In genomic region chr8:111624853-111625221, GRCm38 (mm10) we compare ENCODE assay signal across 11 mouse cellular contexts. TPM values are rescaled to one million over a fixed set of nuclear protein-coding genes. Genes with fewer than 3 reads are reported as not detected.
DNase-seq lines count a peak whose midpoint lies in the region; ATAC-seq and TF ChIP-seq lines count a peak whose summit lies in the region.
"Had no signal": no experiment of that assay in that cellular context is flagged by ENCODE, and none has a peak within 500 bp of the region (broad histone marks: within the 10 kb centered on the region; RNA-seq: fewer than 3 reads in every experiment).

No protein-coding gene starts in this region.

- H3K4me3 ChIP-seq in heart, adult 2 months, result no peak overlapping the region
- H3K4me3 ChIP-seq in heart, embryonic 11.5 days (ENCODE audit: low read depth, low read length), result no peak overlapping the region
- peak overlapping the region; percentile 54 for H3K4me3 ChIP-seq in E14TG2a.4 (replicated peaks; ENCODE audit: low read length)
- no peak overlapping the region for H3K4me3 ChIP-seq in intestine, postnatal 0 days (ENCODE audit: low read depth, low read length)
- H3K4me3 ChIP-seq: hindbrain, embryonic 10.5 days; liver, embryonic 15.5 days had no signal

- ATAC-seq in heart, embryonic 11.5 days (replicated peaks; ENCODE audit: insufficient number of reproducible peaks, low FRiP score, low TSS enrichment), result no peak
- ATAC-seq in intestine, postnatal 0 days, result no peak

- peak; percentile 72 to 86 for DNase-seq in heart, adult 2 months
- peak; percentile 48 for DNase-seq in cerebellum, adult 8-10 months
- DNase-seq in heart, postnatal 14 days, result peak; percentile 66 to 67
- no peak for DNase-seq in adrenal gland, adult 8-10 months
- no peak for DNase-seq in embryo, embryonic 9.5 days (ENCODE audit: extremely low spot score)

- 0 out of 2 replicates have a peak, but pooled peaks have one; percentile 23 for TF ChIP-seq CTCF in heart, adult 2 months (IDR thresholded peaks at IDR 0.05)
- no peak for TF ChIP-seq CTCF in E14TG2a.4 (conservative IDR thresholded peaks at IDR 0.05; ENCODE audit: low read length)
- TF ChIP-seq CTCF in intestine, postnatal 0 days (IDR thresholded peaks at IDR 0.05; ENCODE audit: low read depth), result no peak

- intact Hi-C loops in heart, adult 2 months (cut with DNase I), result loop anchor here (5.0 kb wide), 2 partner anchors 158 to 283 kb away; no protein-coding TSS in a partner anchor
- intact Hi-C loops in heart, postnatal 14 days (cut with DNase I), result loop anchor here (2.0 to 5.0 kb wide), 2 partner anchors 38 to 158 kb away; no protein-coding TSS in a partner anchor

- 60% methylated on average over 10 of the region's 10 CpGs for WGBS in heart, adult 2 months
- 85% methylated on average over 10 of the region's 10 CpGs for WGBS in heart, embryonic 11.5 days (ENCODE audit: insufficient replicate concordance)
- 92% methylated on average over 10 of the region's 10 CpGs for WGBS in intestine, postnatal 0 days

- peaks cover 13% of the 10 kb centered on the region for H3K36me3 ChIP-seq in heart, adult 2 months (ENCODE audit: control insufficient read depth, insufficient read depth, low read length)
- peaks cover 5% of the 10 kb centered on the region; the same call in 1 of the 2 replicates for H3K36me3 ChIP-seq in heart, embryonic 11.5 days (ENCODE audit: control insufficient read depth, insufficient read depth, low read length)
- H3K36me3 ChIP-seq in E14TG2a.4 (ENCODE audit: insufficient read depth, low read length), result peaks cover 11% of the 10 kb centered on the region; the same call in 1 of the 2 replicates
- 0 out of 2 replicates have a peak, but pooled peaks cover 10% of the 10 kb centered on the region for H3K36me3 ChIP-seq in intestine, postnatal 0 days (ENCODE audit: control insufficient read depth, insufficient read depth)

- no peaks in the 10 kb centered on the region for H3K79me2 ChIP-seq in heart, adult 2 months (replicated peaks; ENCODE audit: control insufficient read depth, insufficient read depth, low read length)

- no peaks in the 10 kb centered on the region for H3K27me3 ChIP-seq in heart, adult 2 months (ENCODE audit: control insufficient read depth, insufficient read depth, low read length)
- no peaks in the 10 kb centered on the region for H3K27me3 ChIP-seq in heart, embryonic 11.5 days (ENCODE audit: control insufficient read depth, insufficient read depth, low read length)
- peaks cover 23% of the 10 kb centered on the region for H3K27me3 ChIP-seq in E14TG2a.4 (ENCODE audit: insufficient read depth, low read length)
- H3K27me3 ChIP-seq in intestine, postnatal 0 days (replicated peaks; ENCODE audit: control insufficient read depth, insufficient read depth, low read length), result no peaks in the 10 kb centered on the region
- H3K27me3 ChIP-seq: CH12.LX; liver, embryonic 15.5 days had no signal

- peak overlapping the region; percentile 90 for H3K27ac ChIP-seq in heart, adult 2 months
- no peak overlapping the region for H3K27ac ChIP-seq in heart, embryonic 11.5 days (ENCODE audit: low read depth, low read length)
- H3K27ac ChIP-seq in intestine, postnatal 0 days (ENCODE audit: low read depth, low read length), result no peak overlapping the region
- H3K27ac ChIP-seq: hindbrain, embryonic 10.5 days; liver, embryonic 15.5 days had no signal

- no peak overlapping the region for H3K9ac ChIP-seq in heart, adult 2 months (ENCODE audit: low read depth, low read length)
- H3K9ac ChIP-seq in heart, embryonic 11.5 days (ENCODE audit: low read depth, low read length), result no peak overlapping the region
- H3K9ac ChIP-seq in intestine, postnatal 0 days (ENCODE audit: low read depth, low read length), result no peak overlapping the region
- H3K9ac ChIP-seq: liver, embryonic 15.5 days had no signal

- H3K4me1 ChIP-seq in heart, adult 2 months (ENCODE audit: control insufficient read depth, insufficient read depth, low read length), result peaks cover 20% of the 10 kb centered on the region
- peaks cover 2% of the 10 kb centered on the region; the same call in 1 of the 2 replicates for H3K4me1 ChIP-seq in heart, embryonic 11.5 days (ENCODE audit: control insufficient read depth, insufficient read depth, low read length)
- H3K4me1 ChIP-seq in E14TG2a.4 (replicated peaks; ENCODE audit: low read depth, low read length), result peaks cover 94% of the 10 kb centered on the region
- H3K4me1 ChIP-seq in intestine, postnatal 0 days (replicated peaks; ENCODE audit: control insufficient read depth, insufficient read depth, low read length), result no peaks in the 10 kb centered on the region

- TF ChIP-seq POLR2A in heart, adult 2 months (IDR thresholded peaks at IDR 0.05; ENCODE audit: insufficient read depth, low read depth, low read length), result no peak; the same call in 1 of the 2 replicates

- H3K9me3 ChIP-seq in heart, embryonic 11.5 days (replicated peaks; ENCODE audit: control insufficient read depth, low read length), result no peaks in the 10 kb centered on the region
- H3K9me3 ChIP-seq in E14TG2a.4 (ENCODE audit: low read length), result no peaks in the 10 kb centered on the region
- H3K9me3 ChIP-seq in intestine, postnatal 0 days (ENCODE audit: control insufficient read depth), result no peaks in the 10 kb centered on the region
- H3K9me3 ChIP-seq: hindbrain, embryonic 10.5 days; liver, embryonic 15.5 days had no signal

- no peak overlapping the region for H3K4me2 ChIP-seq in heart, embryonic 11.5 days
- no peak overlapping the region for H3K4me2 ChIP-seq in intestine, postnatal 0 days (replicated peaks; ENCODE audit: low read depth)
- H3K4me2 ChIP-seq: liver, embryonic 15.5 days had no signal

- no peak for TF ChIP-seq EP300 in heart, adult 2 months (IDR thresholded peaks at IDR 0.05; ENCODE audit: insufficient read depth, low read depth, low read length)

RNA-seq across cellular contexts. Expression of gene Ldhd, which starts 5.3 kb away (rescaled TPM):
- total RNA-seq in heart, adult 2 months (2021), result 10 to 100 TPM; 43.4 to 53.4 TPM
- polyA plus RNA-seq in heart, adult 2 months (2012; rRNA removed), result 52.1 and 56.2 TPM in 2 replicates
- 0.39 and 0.52 TPM in 2 replicates for polyA plus RNA-seq in heart, embryonic 11.5 days (2014; fragmentation: Nextera tagmentation; extraction: Ambion mirVana)
- 10 to 100 TPM; 11.7 to 12.4 TPM for total RNA-seq in heart, postnatal 14 days (2021)
- 5.8 and 6.5 TPM in 2 replicates for polyA plus RNA-seq in intestine, postnatal 0 days (2015; fragmentation: Nextera tagmentation; extraction: Ambion mirVana)
- 100 to 1,000 TPM in 1 of 4 experiments, 10 to 100 TPM in 3; 58.4 to 109 (median 76.4) TPM for total RNA-seq in adrenal gland, adult 8-10 months (2022)

RNA-seq across cellular contexts. Expression of gene Zfp1, which starts 18.4 kb away (rescaled TPM):
- 1 to 10 TPM; 6.3 to 7.6 TPM for total RNA-seq in heart, adult 2 months (2021)
- polyA plus RNA-seq in heart, adult 2 months (2012; rRNA removed), result 4.3 and 6.4 TPM in 2 replicates
- polyA plus RNA-seq in heart, embryonic 11.5 days (2014; fragmentation: Nextera tagmentation; extraction: Ambion mirVana), result 16.5 and 18.5 TPM in 2 replicates
- 1 to 10 TPM; 6.9 to 8.2 TPM for total RNA-seq in heart, postnatal 14 days (2021)
- polyA plus RNA-seq in intestine, postnatal 0 days (2015; fragmentation: Nextera tagmentation; extraction: Ambion mirVana), result 6.9 and 7.8 TPM in 2 replicates
- 10 to 100 TPM in 2 of 4 experiments, 1 to 10 TPM in 2; 7.9 to 11.6 (median 9.7) TPM for total RNA-seq in adrenal gland, adult 8-10 months (2022)

Comparison
In these comparisons a context has a peak if more than half of its experiments do, and no peak if none do; other contexts are left out.
1. DNase-seq: peak in heart, adult 2 months (2 of 2), cerebellum, adult 8-10 months (single experiment) and heart, postnatal 14 days (2 of 2); none in adrenal gland, adult 8-10 months (single experiment) and embryo, embryonic 9.5 days (single experiment).